Mouse (Mus musculus): ENCODE measurements around the gene Mrpl46. TPM values are rescaled to one million over a fixed set of nuclear protein-coding genes. Genes with fewer than 3 reads are reported as not detected.

Gene Mrpl46
- polyA plus RNA-seq, 1 experiment: 26.6 TPM

GRCm38 (mm10) chr7:78778741-78779140, 4.6 kb downstream of the Mrpl46 start:
- H3K27ac ChIP-seq (ENCODE audit: insufficient read depth, low read length): no peak overlapping the region
- no peak overlapping the region for H3K9ac ChIP-seq (ENCODE audit: low read depth, poor library complexity, severe bottlenecking)
- H3K4me1 ChIP-seq (ENCODE audit: control insufficient read depth, insufficient read depth, low read length): no peaks in the 10 kb centered on the region
- TF ChIP-seq POLR2A (IDR thresholded peaks at IDR 0.05; ENCODE audit: insufficient read depth, low read length) (no peak), EP300 (IDR thresholded peaks at IDR 0.05; ENCODE audit: insufficient read depth, low read depth, low read length) (no peak), CTCF (IDR thresholded peaks at IDR 0.05; ENCODE audit: low read depth, low read length) (no peak)
- no peaks in the 10 kb centered on the region for H3K27me3 ChIP-seq (ENCODE audit: control insufficient read depth, insufficient read depth, low read length, poor library complexity, severe bottlenecking)
- H3K36me3 ChIP-seq (ENCODE audit: control insufficient read depth, insufficient read depth, low read length, poor library complexity, severe bottlenecking): peaks cover 28% of the 10 kb centered on the region
- no peaks in the 10 kb centered on the region for H3K9me3 ChIP-seq (replicated peaks; ENCODE audit: control insufficient read depth, insufficient read depth, low read length, poor library complexity, severe bottlenecking)
- H3K4me3 ChIP-seq (ENCODE audit: low read depth, low read length): no peak overlapping the region

GRCm38 (mm10) chr7:78770936-78771335, 12.4 kb downstream of the Mrpl46 start:
- Histone ChIP-seq H3K9me3 (replicated peaks; ENCODE audit: control insufficient read depth, insufficient read depth, low read length, poor library complexity, severe bottlenecking) (no peaks in the 10 kb centered on the region), H3K4me1 (ENCODE audit: control insufficient read depth, insufficient read depth, low read length) (no peaks in the 10 kb centered on the region), H3K9ac (ENCODE audit: low read depth, poor library complexity, severe bottlenecking) (no peak overlapping the region), H3K4me3 (ENCODE audit: low read depth, low read length) (no peak overlapping the region), H3K27ac (ENCODE audit: insufficient read depth, low read length) (no peak overlapping the region), H3K27me3 (ENCODE audit: control insufficient read depth, insufficient read depth, low read length, poor library complexity, severe bottlenecking) (no peaks in the 10 kb centered on the region), H3K36me3 (ENCODE audit: control insufficient read depth, insufficient read depth, low read length, poor library complexity, severe bottlenecking) (peaks cover 8% of the 10 kb centered on the region; the same call in 1 of the 2 replicates)
- TF ChIP-seq POLR2A (IDR thresholded peaks at IDR 0.05; ENCODE audit: insufficient read depth, low read length) (no peak), CTCF (IDR thresholded peaks at IDR 0.05; ENCODE audit: low read depth, low read length) (no peak), EP300 (IDR thresholded peaks at IDR 0.05; ENCODE audit: insufficient read depth, low read depth, low read length) (no peak)

- Histone ChIP-seq H3K9ac (ENCODE audit: low read depth, poor library complexity, severe bottlenecking) (no peak overlapping the region), H3K9me3 (replicated peaks; ENCODE audit: control insufficient read depth, insufficient read depth, low read length, poor library complexity, severe bottlenecking) (no peaks in the 10 kb centered on the region), H3K4me3 (ENCODE audit: low read depth, low read length) (no peak overlapping the region), H3K4me1 (ENCODE audit: control insufficient read depth, insufficient read depth, low read length) (no peaks in the 10 kb centered on the region), H3K27me3 (ENCODE audit: control insufficient read depth, insufficient read depth, low read length, poor library complexity, severe bottlenecking) (no peaks in the 10 kb centered on the region), H3K27ac (ENCODE audit: insufficient read depth, low read length) (no peak overlapping the region), H3K36me3 (ENCODE audit: control insufficient read depth, insufficient read depth, low read length, poor library complexity, severe bottlenecking) (no peaks in the 10 kb centered on the region)
- TF ChIP-seq EP300 (IDR thresholded peaks at IDR 0.05; ENCODE audit: insufficient read depth, low read depth, low read length) (no peak), CTCF (IDR thresholded peaks at IDR 0.05; ENCODE audit: low read depth, low read length) (no peak), POLR2A (IDR thresholded peaks at IDR 0.05; ENCODE audit: insufficient read depth, low read length) (no peak)
Measured at GRCm38 (mm10) chr7:78769075-78769652, 14.2 kb downstream of the Mrpl46 start.

GRCm38 (mm10) chr7:78767929-78768531, 15.3 kb downstream of the Mrpl46 start:
- Histone ChIP-seq H3K4me1 (ENCODE audit: control insufficient read depth, insufficient read depth, low read length) (no peaks in the 10 kb centered on the region), H3K27ac (ENCODE audit: insufficient read depth, low read length) (no peak overlapping the region), H3K27me3 (ENCODE audit: control insufficient read depth, insufficient read depth, low read length, poor library complexity, severe bottlenecking) (no peaks in the 10 kb centered on the region), H3K9ac (ENCODE audit: low read depth, poor library complexity, severe bottlenecking) (no peak overlapping the region), H3K36me3 (ENCODE audit: control insufficient read depth, insufficient read depth, low read length, poor library complexity, severe bottlenecking) (no peaks in the 10 kb centered on the region), H3K4me3 (ENCODE audit: low read depth, low read length) (no peak overlapping the region), H3K9me3 (replicated peaks; ENCODE audit: control insufficient read depth, insufficient read depth, low read length, poor library complexity, severe bottlenecking) (no peaks in the 10 kb centered on the region)
- TF ChIP-seq CTCF (IDR thresholded peaks at IDR 0.05; ENCODE audit: low read depth, low read length) (no peak), POLR2A (IDR thresholded peaks at IDR 0.05; ENCODE audit: insufficient read depth, low read length) (no peak), EP300 (IDR thresholded peaks at IDR 0.05; ENCODE audit: insufficient read depth, low read depth, low read length) (no peak)

GRCm38 (mm10) chr7:78766019-78766683, 17.2 kb downstream of the Mrpl46 start:
- Histone ChIP-seq H3K9ac (ENCODE audit: low read depth, poor library complexity, severe bottlenecking) (no peak overlapping the region), H3K27me3 (ENCODE audit: control insufficient read depth, insufficient read depth, low read length, poor library complexity, severe bottlenecking) (no peaks in the 10 kb centered on the region), H3K4me3 (ENCODE audit: low read depth, low read length) (no peak overlapping the region), H3K36me3 (ENCODE audit: control insufficient read depth, insufficient read depth, low read length, poor library complexity, severe bottlenecking) (no peaks in the 10 kb centered on the region), H3K4me1 (ENCODE audit: control insufficient read depth, insufficient read depth, low read length) (no peaks in the 10 kb centered on the region), H3K27ac (ENCODE audit: insufficient read depth, low read length) (no peak overlapping the region), H3K9me3 (replicated peaks; ENCODE audit: control insufficient read depth, insufficient read depth, low read length, poor library complexity, severe bottlenecking) (no peaks in the 10 kb centered on the region)
- TF ChIP-seq EP300 (IDR thresholded peaks at IDR 0.05; ENCODE audit: insufficient read depth, low read depth, low read length): no peak
- TF ChIP-seq CTCF (IDR thresholded peaks at IDR 0.05; ENCODE audit: low read depth, low read length): peak; percentile 83
- no peak for TF ChIP-seq POLR2A (IDR thresholded peaks at IDR 0.05; ENCODE audit: insufficient read depth, low read length)

GRCm38 (mm10) chr7:78765215-78765631, 18.1 kb downstream of the Mrpl46 start:
- Histone ChIP-seq H3K9ac (ENCODE audit: low read depth, poor library complexity, severe bottlenecking) (no peak overlapping the region), H3K27me3 (ENCODE audit: control insufficient read depth, insufficient read depth, low read length, poor library complexity, severe bottlenecking) (no peaks in the 10 kb centered on the region), H3K9me3 (replicated peaks; ENCODE audit: control insufficient read depth, insufficient read depth, low read length, poor library complexity, severe bottlenecking) (no peaks in the 10 kb centered on the region), H3K4me3 (ENCODE audit: low read depth, low read length) (no peak overlapping the region), H3K27ac (ENCODE audit: insufficient read depth, low read length) (no peak overlapping the region), H3K4me1 (ENCODE audit: control insufficient read depth, insufficient read depth, low read length) (no peaks in the 10 kb centered on the region), H3K36me3 (ENCODE audit: control insufficient read depth, insufficient read depth, low read length, poor library complexity, severe bottlenecking) (no peaks in the 10 kb centered on the region)
- TF ChIP-seq POLR2A (IDR thresholded peaks at IDR 0.05; ENCODE audit: insufficient read depth, low read length) (no peak), EP300 (IDR thresholded peaks at IDR 0.05; ENCODE audit: insufficient read depth, low read depth, low read length) (no peak)
